Mouse (Mus musculus) c-Kit-negative CD71-positive TER-119-positive erythroid progenitor cells, embryonic 14.5 days (primary cell): ENCODE results near the gene Prox2.
A peak's percentile ranks its signal among the peaks of the same experiment; 100 is the strongest.

Experiments
- DNase-seq: peaks from one replicate; pipeline ENCODE4 v3.0.0-alpha.2; 2013; ENCODE audit warnings: low read depth, low spot score

Gene Prox2

GRCm38 (mm10) chr12:85131361-85131760 is 20.8 kb upstream of the Prox2 start:
- DNase-seq: no peak

GRCm38 (mm10) chr12:85129426-85129978 is 18.9 kb upstream of the Prox2 start:
- DNase-seq: no peak

- DNase-seq: no peak
Observed at GRCm38 (mm10) chr12:85126986-85127603, 16.5 kb upstream of the Prox2 start.

- DNase-seq: no peak
Observed at GRCm38 (mm10) chr12:85124751-85125150, 14.2 kb upstream of the Prox2 start.

- no peak for DNase-seq
Observed at GRCm38 (mm10) chr12:85123645-85124044, 13.1 kb upstream of the Prox2 start.

- no peak for DNase-seq
Observed at GRCm38 (mm10) chr12:85123108-85123530, 12.6 kb upstream of the Prox2 start.

GRCm38 (mm10) chr12:85121806-85122459 is 11.4 kb upstream of the Prox2 start:
- no peak for DNase-seq

GRCm38 (mm10) chr12:85115678-85116077 is 5.1 kb upstream of the Prox2 start:
- DNase-seq: no peak

GRCm38 (mm10) chr12:85113917-85114316 is 3.4 kb upstream of the Prox2 start:
- no peak for DNase-seq

- no peak for DNase-seq
Observed at GRCm38 (mm10) chr12:85113337-85113736, 2.8 kb upstream of the Prox2 start.

- no peak for DNase-seq
Observed at GRCm38 (mm10) chr12:85112550-85113251, 2.1 kb upstream of the Prox2 start.

GRCm38 (mm10) chr12:85110011-85110697 is 405 bp downstream of the Prox2 start:
- peak; percentile 50 for DNase-seq

GRCm38 (mm10) chr12:85109426-85109825 is 1.1 kb downstream of the Prox2 start:
- no peak for DNase-seq

- DNase-seq: no peak
Observed at GRCm38 (mm10) chr12:85108643-85109042, 1.9 kb downstream of the Prox2 start.

- DNase-seq: no peak
Observed at GRCm38 (mm10) chr12:85106292-85106691, 4.3 kb downstream of the Prox2 start.

GRCm38 (mm10) chr12:85104789-85105188 is 5.8 kb downstream of the Prox2 start:
- no peak for DNase-seq

- DNase-seq: no peak
Observed at GRCm38 (mm10) chr12:85103096-85103495, 7.5 kb downstream of the Prox2 start.

- DNase-seq: no peak
Observed at GRCm38 (mm10) chr12:85101521-85102106, 8.9 kb downstream of the Prox2 start.

- no peak for DNase-seq
Observed at GRCm38 (mm10) chr12:85101001-85101400, 9.6 kb downstream of the Prox2 start.

- DNase-seq: no peak
Observed at GRCm38 (mm10) chr12:85095859-85096258, 14.7 kb downstream of the Prox2 start.

- no peak for DNase-seq
Observed at GRCm38 (mm10) chr12:85095146-85095545, 15.4 kb downstream of the Prox2 start.

GRCm38 (mm10) chr12:85094706-85095105 is 15.9 kb downstream of the Prox2 start:
- no peak for DNase-seq
